ENCODE assay signal across 23 mouse cellular contexts in the genomic region with DNA sequence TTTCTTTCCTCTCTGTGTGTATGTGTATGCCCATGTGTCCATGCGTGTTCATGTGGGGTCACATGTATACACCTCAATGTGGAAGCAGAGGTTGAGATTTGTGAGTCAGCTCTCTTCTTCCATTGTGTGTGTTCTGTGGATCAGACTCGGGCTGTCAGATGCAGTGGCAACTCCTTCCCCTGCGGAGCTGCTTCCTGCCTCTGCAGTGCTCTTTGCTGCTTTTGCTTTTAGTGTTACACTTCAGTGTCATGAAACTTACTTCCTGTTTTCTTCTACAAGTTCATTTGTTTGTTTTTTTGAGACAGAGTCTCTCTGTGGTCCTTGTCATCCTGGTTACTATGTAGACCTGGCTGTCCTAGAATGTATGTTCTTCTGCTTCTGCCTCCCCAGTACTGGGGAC. TPM values are rescaled to one million over a fixed set of nuclear protein-coding genes. Genes with fewer than 3 reads are reported as not detected.
"Had no signal": no experiment of that assay in that cellular context is flagged by ENCODE, and none has a peak within 500 bp of the region (broad histone marks: within the 10 kb centered on the region; RNA-seq: fewer than 3 reads in every experiment).

No protein-coding gene starts in this region.

- DNase-seq: lung, embryonic 14.5 days; lung, postnatal 10 days; lung, postnatal 4 days; right cerebral cortex, postnatal 14 days; thymus, postnatal 25 days; thymus, postnatal 4 days had no signal

- H3K4me2 ChIP-seq: lung, embryonic 14.5 days; midbrain, embryonic 11.5 days; midbrain, embryonic 13.5 days; midbrain, embryonic 15.5 days; neural tube, embryonic 12.5 days; stomach, embryonic 15.5 days had no signal

- H3K27me3 ChIP-seq: midbrain, embryonic 13.5 days; midbrain, embryonic 15.5 days; neural tube, embryonic 12.5 days; stomach, embryonic 15.5 days had no signal

- H3K4me3 ChIP-seq: midbrain, embryonic 13.5 days; midbrain, embryonic 15.5 days; neural tube, embryonic 12.5 days; stomach, embryonic 15.5 days had no signal

- H3K9ac ChIP-seq: liver, embryonic 14.5 days; lung, embryonic 14.5 days; midbrain, embryonic 13.5 days; midbrain, embryonic 15.5 days; neural tube, embryonic 12.5 days; stomach, embryonic 15.5 days had no signal

- ATAC-seq: midbrain, embryonic 13.5 days; midbrain, embryonic 15.5 days had no signal

- H3K27ac ChIP-seq: liver, embryonic 14.5 days; midbrain, embryonic 13.5 days; midbrain, embryonic 15.5 days; neural tube, embryonic 12.5 days; stomach, embryonic 15.5 days; stomach, postnatal 0 days had no signal

- H3K9me3 ChIP-seq: midbrain, embryonic 13.5 days; midbrain, embryonic 15.5 days; neural tube, embryonic 12.5 days; stomach, embryonic 15.5 days had no signal

RNA-seq across cellular contexts. Expression of gene Cplx3, which starts 21.1 kb away (rescaled TPM):
- total RNA-seq: megakaryocyte, adult 5-6 weeks; megakaryocyte-erythroid progenitor cell, adult 5-6 weeks; midbrain, postnatal 0 days; monocyte, adult 5-6 weeks; neutrophil, adult 5-6 weeks had no signal
- polyA plus RNA-seq: liver, embryonic 14.5 days; liver, embryonic 16.5 days; lung, embryonic 14.5 days; lung, embryonic 16.5 days; neural tube, embryonic 12.5 days; spleen, adult 2 months; stomach, embryonic 15.5 days; stomach, postnatal 0 days; urinary bladder, adult 2 months had no signal

RNA-seq across cellular contexts. Expression of gene Lman1l, which starts 35.6 kb away (rescaled TPM):
- total RNA-seq: megakaryocyte, adult 5-6 weeks; megakaryocyte-erythroid progenitor cell, adult 5-6 weeks; midbrain, postnatal 0 days; monocyte, adult 5-6 weeks had no signal
- polyA plus RNA-seq: liver, embryonic 14.5 days; liver, embryonic 16.5 days; lung, embryonic 14.5 days; lung, embryonic 16.5 days; midbrain, embryonic 13.5 days; midbrain, embryonic 15.5 days; midbrain, postnatal 0 days; neural tube, embryonic 12.5 days; neural tube, embryonic 14.5 days; stomach, embryonic 15.5 days; stomach, postnatal 0 days had no signal
